Mouse (Mus musculus) urinary bladder, postnatal 4 days (tissue): ENCODE measurements at regions not wholly inside any gene's neighbourhood (a gene's known extent, or its start where the extent isn't known, plus 50 kb on each side); places are given as distances from the start of the nearest gene placed in this dataset.

ENCODE experiments used
- DNase-seq, 2 experiments: peaks; one replicate each; pipeline ENCODE4 v3.0.0; 2021 to 2022; ENCODE audit warnings: low spot score in 2 of 2

DNA sequence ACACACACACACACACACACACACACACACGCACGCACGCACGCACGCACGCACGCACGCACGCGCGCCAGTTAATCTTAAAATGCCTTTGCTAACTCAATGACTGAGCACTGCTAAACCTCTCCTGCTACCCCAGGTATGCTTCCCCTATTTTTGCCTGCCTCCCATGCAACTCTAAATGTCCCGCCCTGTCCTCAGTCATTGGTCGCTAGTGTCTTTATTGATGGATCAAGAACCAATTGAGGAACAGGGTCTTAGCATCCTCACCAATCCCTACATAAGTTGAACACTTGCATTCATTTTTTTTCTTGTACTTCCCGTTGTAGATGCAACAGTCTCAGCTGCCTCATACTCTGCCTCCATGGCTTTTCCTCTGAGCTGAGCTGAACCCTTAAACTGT lies 72.2 kb upstream of the Ankrd55 start:
- DNase-seq = no peak

DNA sequence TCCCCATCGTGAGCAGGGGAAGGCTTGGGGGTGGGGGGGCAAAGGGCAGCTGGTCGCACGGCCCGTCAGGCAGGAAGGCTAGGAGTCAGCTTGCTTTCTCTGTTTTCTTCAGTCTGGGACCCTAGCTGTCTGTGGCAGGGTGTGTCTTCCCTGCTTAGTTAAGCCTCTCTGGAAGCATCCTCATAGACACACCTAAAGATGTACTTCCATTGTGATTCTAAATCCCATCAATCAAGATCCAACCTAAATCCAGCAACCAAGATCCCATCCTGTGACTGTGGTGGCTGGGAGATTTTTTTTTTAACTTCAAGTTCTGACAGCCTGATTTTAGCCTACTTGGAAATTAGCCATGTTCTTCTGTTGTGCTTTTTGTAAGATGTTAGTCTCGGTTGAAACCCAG lies 69.9 kb upstream of the Ankrd55 start:
- DNase-seq = no peak

DNA sequence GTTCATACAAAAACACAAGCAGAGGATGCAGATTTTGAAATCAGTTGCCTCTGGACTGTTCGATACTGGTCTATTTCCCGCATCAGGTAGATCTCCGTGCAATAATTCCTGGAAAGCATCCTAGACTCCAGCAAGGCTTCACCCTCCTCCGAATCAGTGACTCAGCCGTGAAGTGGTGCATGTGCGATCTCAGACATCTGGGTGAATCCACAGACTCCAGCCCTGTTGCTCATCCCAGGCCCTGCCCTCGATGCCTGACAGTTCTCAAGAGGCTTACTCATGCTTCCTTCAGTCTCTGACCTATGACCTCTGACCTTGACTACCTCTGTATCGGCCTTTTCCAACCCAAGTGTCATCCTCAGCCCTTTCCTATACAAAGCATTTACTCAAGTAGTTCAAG lies 68.1 kb upstream of the Ankrd55 start:
- no peak for DNase-seq

DNA sequence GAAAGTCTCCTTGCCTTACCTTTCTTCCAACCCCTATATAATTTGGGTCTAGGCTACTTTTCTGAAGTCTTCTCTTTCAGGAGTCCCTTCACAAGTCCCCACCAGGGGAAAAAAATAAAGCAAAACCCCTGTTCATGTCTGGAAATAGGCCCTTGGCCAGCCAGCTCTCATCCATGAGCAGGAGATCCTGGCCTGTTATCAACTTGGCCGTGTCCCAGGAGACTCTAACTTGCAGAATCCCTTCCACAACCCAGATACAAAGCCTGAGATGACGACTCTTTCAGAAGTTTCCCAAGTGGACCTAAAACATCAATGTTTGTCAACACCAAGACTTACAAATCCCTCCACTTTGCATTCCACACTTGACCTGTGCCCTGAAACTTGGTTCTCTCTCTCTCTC lies 64.6 kb upstream of the Ankrd55 start:
- no peak for DNase-seq

DNA sequence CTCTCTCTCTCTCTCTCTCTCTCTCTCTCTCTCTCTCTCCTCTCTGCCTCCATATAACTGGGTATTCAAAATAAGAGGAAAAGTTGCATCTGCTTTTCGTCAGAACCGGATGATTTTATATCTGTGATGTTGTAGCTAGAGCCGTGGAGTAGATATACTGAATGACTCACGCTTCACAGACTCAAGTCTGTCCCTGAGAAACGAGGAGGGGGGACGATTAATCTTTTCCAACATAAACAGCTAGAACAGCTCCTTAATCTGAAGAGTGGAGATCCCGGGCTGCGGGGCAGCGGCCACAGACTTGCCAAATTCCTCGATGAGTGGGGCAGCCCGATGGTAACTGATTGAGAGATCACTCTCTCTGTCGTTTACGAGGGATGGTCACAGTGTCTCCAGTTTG lies 60.5 kb upstream of the Ankrd55 start:
- no peak for DNase-seq

DNA sequence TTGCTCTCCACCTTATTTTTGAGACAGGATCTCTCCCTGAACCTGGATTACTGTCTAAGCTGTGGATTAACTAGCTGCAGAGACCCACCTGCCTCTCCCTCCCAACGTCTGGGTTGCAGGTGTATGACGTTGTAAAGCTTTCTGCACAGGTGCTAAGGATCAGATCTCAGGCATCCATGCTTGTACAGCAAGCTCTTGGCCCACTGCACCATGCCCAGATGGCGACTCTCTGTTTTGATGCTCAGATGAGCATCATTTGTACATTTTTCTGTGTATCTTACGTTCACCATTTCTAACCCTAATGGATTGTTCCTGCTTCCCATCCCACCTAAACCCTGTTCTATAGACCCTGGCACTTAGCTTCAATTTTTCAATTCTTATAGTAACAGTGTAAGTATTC lies 59.4 kb upstream of the Ankrd55 start:
- no peak for DNase-seq

DNA sequence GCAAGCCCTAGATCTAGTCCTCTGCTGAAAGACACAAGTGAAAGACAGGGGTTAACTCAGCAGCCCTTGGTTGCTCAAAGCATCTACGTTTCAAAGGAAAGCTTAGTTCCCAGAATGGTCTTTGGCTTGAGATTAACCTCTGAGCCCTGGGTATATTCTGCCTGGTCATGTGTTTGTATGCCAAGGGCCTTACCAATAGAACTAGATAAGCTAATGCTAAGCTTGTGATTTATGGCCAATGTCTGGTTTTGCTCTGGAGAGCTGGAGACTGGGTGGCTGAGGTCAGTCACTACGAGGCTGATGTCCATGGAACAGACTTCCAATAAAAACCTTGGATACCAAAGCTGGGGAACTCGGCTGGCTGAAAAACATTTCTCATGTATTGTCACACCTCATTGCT lies 58.1 kb upstream of the Ankrd55 start:
- no peak for DNase-seq

DNA sequence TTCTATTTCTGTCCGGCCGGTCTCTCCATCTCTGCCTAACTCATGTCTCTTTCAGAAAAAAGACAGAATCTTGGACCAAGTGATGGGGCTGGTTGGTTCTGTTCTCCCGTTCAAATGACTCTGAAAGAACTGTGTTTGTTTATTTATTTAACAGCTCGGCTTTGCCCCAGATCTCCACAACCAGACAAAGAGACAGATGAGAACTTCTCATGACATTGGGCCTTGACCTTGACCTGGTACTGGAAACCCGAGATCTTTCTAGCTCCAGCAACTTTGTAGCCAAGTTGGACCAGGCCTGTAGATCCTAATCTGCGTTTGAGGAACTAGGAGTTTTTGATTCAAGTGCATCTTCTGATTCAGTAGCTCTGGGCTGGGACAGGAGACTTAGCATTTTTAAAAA lies 53.6 kb upstream of the Ankrd55 start:
- DNase-seq = no peak

DNA sequence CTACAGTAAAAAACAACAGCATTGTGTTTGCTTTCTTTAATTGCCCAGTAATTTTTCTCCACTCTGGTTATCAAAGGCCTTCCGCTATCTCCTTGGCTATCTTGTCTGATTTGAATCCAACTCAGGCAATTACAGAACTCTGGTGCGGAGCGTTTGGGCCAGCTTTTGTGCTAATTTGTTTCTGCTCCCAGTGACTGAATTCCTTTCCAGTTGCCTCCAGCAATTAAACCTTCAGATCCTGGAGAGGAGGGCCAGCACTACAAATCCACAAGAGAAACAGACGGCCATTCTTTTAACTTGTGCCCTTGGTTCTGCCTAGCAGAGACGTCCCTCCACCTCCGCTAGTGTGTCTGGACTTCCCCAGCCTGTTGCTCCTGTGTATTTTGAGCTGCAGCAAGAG lies 51.3 kb upstream of the Ankrd55 start:
- DNase-seq = no peak

DNA sequence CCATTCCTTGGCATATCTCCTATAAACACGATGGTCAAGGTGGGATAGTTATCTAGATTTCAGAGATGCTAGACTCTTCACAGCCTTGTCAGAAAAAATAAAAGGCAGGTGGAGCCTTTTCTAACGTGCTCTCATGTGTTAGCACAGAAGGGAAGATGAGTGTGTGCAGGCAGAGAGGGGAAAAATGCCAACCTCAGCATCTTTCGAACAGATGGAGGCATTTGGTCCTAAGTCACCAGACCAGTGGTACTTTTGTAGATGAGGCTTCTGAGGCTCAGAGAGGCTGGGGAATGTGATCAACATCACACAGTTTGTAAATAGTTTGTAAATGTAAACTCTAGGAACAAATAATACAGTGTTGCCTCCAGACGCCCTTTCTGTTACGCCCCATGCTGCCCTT lies 50.9 kb upstream of the Ankrd55 start:
- no peak for DNase-seq

DNA sequence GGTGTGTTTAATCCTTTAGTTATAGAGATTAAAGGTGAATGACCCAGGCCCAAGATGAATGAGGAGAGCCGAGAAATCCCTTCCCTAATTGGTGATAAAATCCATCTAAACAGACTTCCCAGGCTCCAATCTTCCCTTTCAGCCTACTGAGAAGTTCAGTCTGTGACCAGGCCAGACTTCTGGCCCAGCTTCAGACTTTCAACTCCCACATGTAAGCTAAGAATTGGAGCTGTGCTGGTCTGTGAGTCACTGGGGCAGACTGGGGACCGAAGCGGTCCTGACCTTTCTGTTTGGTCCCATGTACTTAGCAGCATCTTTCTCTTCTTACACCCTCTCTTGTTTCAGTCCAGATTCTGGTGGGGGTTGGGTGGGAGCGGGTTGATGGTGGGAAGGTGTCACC lies 50.3 kb upstream of the Ankrd55 start:
- no peak for DNase-seq
